Mouse (Mus musculus) thymus, adult 2 months (tissue): ENCODE data around the gene Tmc6.

ENCODE experiments used
- CTCF ChIP-seq: fragments of 200-500 bp; IDR thresholded peaks from 2 replicates; pipeline ENCODE4 v1.5.1; 2012; ENCODE audit warnings: mild to moderate bottlenecking, control low read depth, low read length, moderate library complexity, borderline replicate concordance; ENCODE audit not compliant: control insufficient read depth, poor library complexity, insufficient read depth; ENCODE audit errors: extremely low read depth
- POLR2A ChIP-seq: fragments of 200-500 bp; IDR thresholded peaks from 2 replicates; pipeline ENCODE4 v1.6.1; 2012; ENCODE audit warnings: mild to moderate bottlenecking, low read length, control low read depth, moderate library complexity; ENCODE audit not compliant: control insufficient read depth, poor library complexity, insufficient read depth; ENCODE audit errors: extremely low read depth

DNA sequence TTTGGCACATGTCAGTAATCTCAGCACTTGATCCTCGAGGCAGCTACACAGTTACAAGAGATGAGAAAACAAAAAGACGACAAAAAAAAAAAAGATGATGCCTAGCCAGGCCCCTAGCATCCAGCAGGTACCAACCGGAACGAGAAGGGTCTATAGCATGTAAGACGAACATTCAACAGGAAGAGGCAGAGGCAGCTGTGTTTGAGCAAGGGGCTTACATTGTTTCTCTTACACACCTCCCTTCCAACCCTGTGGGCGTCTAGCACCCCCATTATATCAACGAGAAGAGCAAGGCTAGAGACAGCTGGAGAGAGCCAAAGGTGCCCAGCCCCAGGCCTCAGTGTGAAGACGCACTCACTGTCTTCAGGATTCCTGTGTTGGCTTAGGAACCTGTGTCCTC lies 44.9 kb upstream of the Tmc6 start:
- no peak for TF ChIP-seq POLR2A
- no peak for TF ChIP-seq CTCF
